Mouse (Mus musculus): ENCODE measurements at regions not wholly inside any gene's neighbourhood (a gene's known extent, or its start where the extent isn't known, plus 50 kb on each side); places are given as distances from the start of the nearest gene placed in this dataset.

DNA sequence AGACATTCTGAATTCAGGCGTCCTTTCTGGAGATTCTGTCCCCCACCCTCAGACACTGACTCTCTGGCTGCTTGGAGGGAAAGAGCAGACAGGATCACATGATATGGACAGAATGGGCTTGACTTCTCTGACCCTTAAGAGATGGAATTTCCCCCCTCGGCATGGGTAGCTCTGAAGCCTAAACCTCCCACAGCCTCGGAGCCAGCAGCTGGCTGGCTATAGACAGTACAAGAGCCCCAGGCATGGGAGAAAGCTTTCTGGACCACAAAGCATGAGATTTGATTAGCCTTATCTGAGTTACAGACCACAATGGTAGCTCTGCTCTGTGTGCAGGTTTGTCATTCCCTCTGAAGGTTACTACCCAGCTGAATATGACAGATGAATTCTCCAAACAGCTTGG is 156.1 kb upstream of the Sstr4 start:
- TF ChIP-seq CTCF (IDR thresholded peaks at IDR 0.05; ENCODE audit: extremely low read depth, insufficient read length, insufficient replicate concordance, low read depth, low read length), result no peak
- no peak for TF ChIP-seq POLR2A (IDR thresholded peaks at IDR 0.05; ENCODE audit: low read depth, low read length)
